Mouse (Mus musculus): ENCODE results near the gene Cyfip2. TPM values are rescaled to one million over a fixed set of nuclear protein-coding genes. Genes with fewer than 3 reads are reported as not detected.

Gene Cyfip2
- polyA plus RNA-seq, 1 experiment from 2014 or later: 117 TPM

DNA sequence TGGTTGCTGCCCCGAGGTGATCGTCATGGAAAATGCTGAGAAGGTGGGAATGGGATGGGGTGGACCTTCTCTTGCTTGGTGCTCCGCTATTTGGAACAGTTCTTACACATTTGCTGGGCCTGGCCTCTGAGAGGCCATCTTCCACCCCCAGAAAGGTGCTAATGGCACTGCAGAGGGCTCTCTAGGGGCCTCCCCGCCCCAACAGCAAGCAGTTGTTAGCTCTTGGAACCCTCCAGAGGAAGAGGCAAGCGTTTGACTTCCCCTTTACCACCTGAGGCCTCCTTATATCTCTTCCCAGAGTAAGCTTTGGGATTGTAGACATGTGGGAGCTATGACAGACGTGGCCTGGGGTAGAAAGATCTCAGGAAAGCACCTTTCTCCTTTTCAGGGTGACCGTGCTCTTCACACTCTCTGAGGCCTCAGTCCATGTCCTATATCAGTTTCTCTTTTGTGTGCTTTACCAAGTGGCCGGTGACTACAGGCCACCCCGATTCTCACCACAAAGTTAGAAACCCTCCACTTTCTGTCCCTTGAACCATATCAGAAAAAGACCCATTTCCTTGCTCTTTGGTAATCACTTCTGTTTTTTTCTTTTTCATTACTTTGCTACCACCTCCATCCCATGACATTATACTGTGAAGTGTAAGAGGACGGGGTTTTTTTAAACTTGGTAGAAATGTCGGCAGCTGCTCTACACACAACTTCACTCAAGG lies 167.3 kb downstream of the Cyfip2 start:
- Histone ChIP-seq H3K4me1 (replicated peaks; ENCODE audit: control insufficient read depth, insufficient read depth, low read length) (no peaks in the 10 kb centered on the region), H3K36me3 (replicated peaks; ENCODE audit: control insufficient read depth, insufficient read depth) (peaks cover 42% of the 10 kb centered on the region), H3K9ac (no peak overlapping the region), H3K4me3 (replicated peaks; ENCODE audit: low read length) (no peak overlapping the region), H3K4me2 (replicated peaks) (no peak overlapping the region), H3K9me3 (ENCODE audit: control insufficient read depth, low read length) (no peaks in the 10 kb centered on the region), H3K27me3 (ENCODE audit: control insufficient read depth, insufficient read depth, low read length) (no peaks in the 10 kb centered on the region), H3K27ac (no peak overlapping the region)
- ATAC-seq (ENCODE audit: low FRiP score): no peak
- WGBS: 92% methylated on average over 11 of the region's 11 CpGs
- no peak for DNase-seq (ENCODE audit: low spot score)

Small RNA genes within 50 kb of the gene (microRNA-seq; reads per million reads assigned to microRNA genes)
- gene Mir7239: not detected

Other genes starting within 250 kb of the Cyfip2 start
- 0.38 and 0.46 TPM in 2 replicates for gene Nipal4, start 146.4 kb downstream of the Cyfip2 start, polyA plus RNA-seq (2014; fragmentation: Nextera tagmentation; extraction: Ambion mirVana)
- 2.8 and 3.5 TPM in 2 replicates for gene Fndc9, start 77.3 kb downstream of the Cyfip2 start, polyA plus RNA-seq (2014; fragmentation: Nextera tagmentation; extraction: Ambion mirVana)
- 0.05 TPM in 1 of 2 replicates, not detected in the other for gene Itk, start 76.7 kb upstream of the Cyfip2 start, polyA plus RNA-seq (2014; fragmentation: Nextera tagmentation; extraction: Ambion mirVana)
- not detected in 2 replicates for gene Fam71b, start 83.7 kb upstream of the Cyfip2 start, polyA plus RNA-seq (2014; fragmentation: Nextera tagmentation; extraction: Ambion mirVana)
- gene Med7, start 124.1 kb upstream of the Cyfip2 start, polyA plus RNA-seq (2014; fragmentation: Nextera tagmentation; extraction: Ambion mirVana): 67.2 and 74.2 TPM in 2 replicates
- 0.14 and 0.23 TPM in 2 replicates for gene Havcr2, start 142.1 kb upstream of the Cyfip2 start, polyA plus RNA-seq (2014; fragmentation: Nextera tagmentation; extraction: Ambion mirVana)
- not detected in 2 replicates for gene Gm12169, start 211.4 kb upstream of the Cyfip2 start, polyA plus RNA-seq (2014; fragmentation: Nextera tagmentation; extraction: Ambion mirVana)